Mouse (Mus musculus): ENCODE results near the gene Car8. TPM values are rescaled to one million over a fixed set of nuclear protein-coding genes. Genes with fewer than 3 reads are reported as not detected.

Gene Car8
- polyA plus RNA-seq, 1 experiment from 2014 or later: 12.3 TPM

DNA sequence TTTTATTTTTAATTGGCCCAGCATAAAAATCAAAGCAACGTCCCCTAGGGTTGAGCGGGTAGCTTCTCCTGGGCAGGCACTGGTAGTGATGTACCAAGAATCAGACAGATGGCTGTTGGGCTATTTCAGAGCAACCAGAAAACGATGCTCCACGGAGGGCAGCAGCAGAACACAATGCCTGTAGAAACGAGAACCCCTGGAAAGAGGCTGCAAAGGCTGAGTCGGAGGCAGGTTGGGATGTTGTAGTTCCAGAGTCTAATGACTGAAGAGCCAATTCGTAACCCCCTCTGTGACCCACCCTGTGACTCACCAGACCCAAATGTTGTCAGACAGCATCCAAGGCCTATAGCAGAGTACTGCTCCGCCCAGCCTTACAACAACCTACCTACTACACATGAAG is 19.9 kb downstream of the Car8 start:
- Histone ChIP-seq H3K9me3 (replicated peaks) (no peaks in the 10 kb centered on the region), H3K4me3 (replicated peaks) (no peak overlapping the region), H3K9ac (no peak overlapping the region), H3K27ac (no peak overlapping the region), H3K36me3 (no peaks in the 10 kb centered on the region), H3K4me2 (no peak overlapping the region), H3K4me1 (0 out of 2 replicates have a peak, but pooled peaks cover 3% of the 10 kb centered on the region), H3K27me3 (no peaks in the 10 kb centered on the region)
- ATAC-seq (replicated peaks; ENCODE audit: low FRiP score): no peak
- 89% methylated on average over 8 of the region's 8 CpGs for WGBS

DNA sequence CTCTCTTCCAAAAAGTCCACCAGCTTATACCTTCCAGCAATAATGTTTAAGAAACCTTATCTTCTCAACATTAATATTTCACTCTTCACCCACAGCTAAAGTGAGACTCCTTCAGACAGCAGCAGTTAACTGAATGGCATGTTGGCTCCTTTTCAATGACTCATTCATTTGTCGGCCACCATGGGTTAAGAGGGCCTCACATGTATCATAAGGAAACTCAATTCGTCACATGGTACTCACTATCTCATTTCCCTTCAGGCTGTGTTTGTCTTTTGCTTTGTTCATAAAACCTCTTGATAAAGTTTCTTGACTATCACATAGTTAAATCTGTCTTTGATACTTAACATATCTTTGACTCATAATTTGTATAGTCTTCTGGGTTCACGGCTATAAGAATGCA is 20.8 kb downstream of the Car8 start:
- H3K27ac ChIP-seq: no peak overlapping the region
- ATAC-seq (replicated peaks; ENCODE audit: low FRiP score): no peak
- H3K9me3 ChIP-seq (replicated peaks): no peaks in the 10 kb centered on the region
- no peaks in the 10 kb centered on the region for H3K36me3 ChIP-seq
- H3K4me1 ChIP-seq: 0 out of 2 replicates have a peak, but pooled peaks cover 3% of the 10 kb centered on the region
- no peaks in the 10 kb centered on the region for H3K27me3 ChIP-seq
- WGBS: 47% methylated on average over 3 of the region's 3 CpGs
- H3K4me2 ChIP-seq: no peak overlapping the region
- no peak overlapping the region for H3K4me3 ChIP-seq (replicated peaks)
- H3K9ac ChIP-seq: no peak overlapping the region

GRCm38 (mm10) chr4:8217272-8217671 is 21.6 kb downstream of the Car8 start:
- H3K36me3 ChIP-seq: no peaks in the 10 kb centered on the region
- no peak overlapping the region for H3K4me2 ChIP-seq
- no peak for ATAC-seq (replicated peaks; ENCODE audit: low FRiP score)
- no peaks in the 10 kb centered on the region for H3K27me3 ChIP-seq
- H3K27ac ChIP-seq: no peak overlapping the region
- H3K9ac ChIP-seq: no peak overlapping the region
- 65% methylated on average over 5 of the region's 5 CpGs for WGBS
- H3K9me3 ChIP-seq (replicated peaks): no peaks in the 10 kb centered on the region
- 0 out of 2 replicates have a peak, but pooled peaks cover 3% of the 10 kb centered on the region for H3K4me1 ChIP-seq
- H3K4me3 ChIP-seq (replicated peaks): no peak overlapping the region

DNA sequence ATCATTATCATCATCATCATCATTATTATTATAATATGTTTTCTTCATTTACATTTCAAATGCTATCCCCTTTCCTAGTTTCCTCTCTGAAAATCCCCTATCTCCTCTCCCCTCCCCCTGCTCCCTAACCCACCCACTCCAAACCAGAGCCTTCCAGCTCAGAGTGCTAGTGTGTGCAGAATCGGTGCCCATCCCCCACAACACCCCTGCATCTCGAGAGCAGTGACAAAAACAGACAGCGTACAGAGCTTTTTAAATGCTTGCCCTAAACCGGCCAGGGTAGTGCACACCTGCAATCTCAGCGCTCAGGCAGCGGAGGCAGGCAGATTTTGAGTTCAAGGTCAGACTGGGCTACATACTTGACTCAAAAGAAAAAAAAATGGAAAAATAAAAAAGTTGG is 22.3 kb downstream of the Car8 start:
- 39% methylated on average over 6 of the region's 6 CpGs for WGBS
- no peaks in the 10 kb centered on the region for H3K27me3 ChIP-seq
- no peak overlapping the region for H3K27ac ChIP-seq
- no peak overlapping the region for H3K4me3 ChIP-seq (replicated peaks)
- no peak; the same call in 1 of the 2 replicates for ATAC-seq (replicated peaks; ENCODE audit: low FRiP score)
- no peak overlapping the region for H3K9ac ChIP-seq
- H3K36me3 ChIP-seq: no peaks in the 10 kb centered on the region
- peaks cover 3% of the 10 kb centered on the region; the same call in 1 of the 2 replicates for H3K4me1 ChIP-seq
- H3K9me3 ChIP-seq (replicated peaks): no peaks in the 10 kb centered on the region
- no peak overlapping the region for H3K4me2 ChIP-seq

GRCm38 (mm10) chr4:8213661-8214060 is 25.2 kb downstream of the Car8 start:
- H3K4me1 ChIP-seq: peaks cover 12% of the 10 kb centered on the region; the same call in 1 of the 2 replicates
- no peak overlapping the region for H3K9ac ChIP-seq
- no peak overlapping the region for H3K4me2 ChIP-seq
- H3K9me3 ChIP-seq (replicated peaks): no peaks in the 10 kb centered on the region
- no peaks in the 10 kb centered on the region for H3K36me3 ChIP-seq
- no peaks in the 10 kb centered on the region for H3K27me3 ChIP-seq
- no peak overlapping the region for H3K4me3 ChIP-seq (replicated peaks)
- no peak overlapping the region for H3K27ac ChIP-seq
- no peak for ATAC-seq (replicated peaks; ENCODE audit: low FRiP score)
- WGBS: 82% methylated on average over 2 of the region's 2 CpGs

DNA sequence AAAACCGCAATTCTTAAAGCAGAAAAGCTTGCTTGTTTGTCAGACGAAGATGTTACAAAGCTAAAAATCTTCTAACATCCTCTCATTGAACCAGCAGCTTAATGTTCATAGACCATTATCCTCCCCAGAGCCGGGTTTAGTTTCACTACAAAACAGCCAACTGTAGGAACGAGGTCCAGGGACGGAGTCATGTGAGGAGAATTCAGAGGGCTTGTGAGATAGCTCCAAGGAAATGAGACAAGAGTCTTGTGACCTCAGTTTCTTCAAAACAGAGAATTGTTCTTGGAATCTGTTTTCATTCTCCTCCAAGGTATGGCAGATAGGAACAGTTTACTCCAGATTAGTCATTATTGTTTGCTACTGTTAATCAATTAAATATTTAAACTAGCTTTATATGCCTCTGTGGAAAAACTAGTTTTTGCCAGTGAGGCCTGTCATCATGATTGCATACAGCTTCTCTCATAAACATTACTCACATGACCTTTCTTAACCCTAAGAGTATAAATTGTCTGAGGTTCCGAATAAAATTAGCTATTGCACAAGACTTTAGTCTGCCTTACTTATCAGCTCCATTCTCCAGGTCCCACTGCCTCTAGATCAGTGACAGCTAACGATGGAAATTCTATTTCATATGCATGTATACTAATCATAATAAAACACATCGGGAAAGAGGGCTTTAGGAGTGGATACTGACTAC is 25.8 kb downstream of the Car8 start:
- 58% methylated on average over 8 of the region's 8 CpGs for WGBS
- H3K27ac ChIP-seq: no peak overlapping the region

GRCm38 (mm10) chr4:8210452-8210851 is 28.4 kb downstream of the Car8 start:
- 92% methylated on average over 2 of the region's 2 CpGs for WGBS
- no peak for ATAC-seq (replicated peaks; ENCODE audit: low FRiP score)

More for the DNA sequence above, 25.8 kb downstream of the Car8 start:
- Histone ChIP-seq H3K9ac (no peak overlapping the region), H3K9me3 (replicated peaks) (no peaks in the 10 kb centered on the region), H3K4me3 (replicated peaks) (no peak overlapping the region), H3K27me3 (no peaks in the 10 kb centered on the region), H3K4me1 (peaks cover 12% of the 10 kb centered on the region; the same call in 1 of the 2 replicates), H3K4me2 (no peak overlapping the region), H3K36me3 (no peaks in the 10 kb centered on the region)
- no peak for ATAC-seq (replicated peaks; ENCODE audit: low FRiP score)

GRCm38 (mm10) chr4:8207924-8208323 is 30.9 kb downstream of the Car8 start:
- Histone ChIP-seq H3K4me2 (no peak overlapping the region), H3K27ac (no peak overlapping the region), H3K4me1 (peaks cover 10% of the 10 kb centered on the region; the same call in 1 of the 2 replicates), H3K9ac (no peak overlapping the region), H3K36me3 (no peaks in the 10 kb centered on the region), H3K4me3 (replicated peaks) (no peak overlapping the region), H3K9me3 (replicated peaks) (no peaks in the 10 kb centered on the region), H3K27me3 (no peaks in the 10 kb centered on the region)
- WGBS: 83% methylated on average over 1 of the region's 1 CpGs
- ATAC-seq (replicated peaks; ENCODE audit: low FRiP score): no peak

More at GRCm38 (mm10) chr4:8210452-8210851, 28.4 kb downstream of the Car8 start:
- H3K4me2 ChIP-seq: no peak overlapping the region
- no peak overlapping the region for H3K27ac ChIP-seq
- no peaks in the 10 kb centered on the region for H3K36me3 ChIP-seq
- H3K27me3 ChIP-seq: no peaks in the 10 kb centered on the region
- no peak overlapping the region for H3K9ac ChIP-seq
- H3K9me3 ChIP-seq (replicated peaks): no peaks in the 10 kb centered on the region
- H3K4me3 ChIP-seq (replicated peaks): no peak overlapping the region
- peaks cover 10% of the 10 kb centered on the region; the same call in 1 of the 2 replicates for H3K4me1 ChIP-seq

GRCm38 (mm10) chr4:8206918-8207573 is 31.8 kb downstream of the Car8 start:
- 68% methylated on average over 6 of the region's 6 CpGs for WGBS
- no peaks in the 10 kb centered on the region for H3K9me3 ChIP-seq (replicated peaks)
- peak; percentile 64 for ATAC-seq (replicated peaks; ENCODE audit: low FRiP score)
- H3K27me3 ChIP-seq: no peaks in the 10 kb centered on the region
- H3K4me2 ChIP-seq: no peak overlapping the region
- no peak overlapping the region for H3K27ac ChIP-seq
- peaks cover 10% of the 10 kb centered on the region; the same call in 1 of the 2 replicates for H3K4me1 ChIP-seq
- no peak overlapping the region for H3K4me3 ChIP-seq (replicated peaks)
- H3K36me3 ChIP-seq: no peaks in the 10 kb centered on the region
- no peak overlapping the region for H3K9ac ChIP-seq

DNA sequence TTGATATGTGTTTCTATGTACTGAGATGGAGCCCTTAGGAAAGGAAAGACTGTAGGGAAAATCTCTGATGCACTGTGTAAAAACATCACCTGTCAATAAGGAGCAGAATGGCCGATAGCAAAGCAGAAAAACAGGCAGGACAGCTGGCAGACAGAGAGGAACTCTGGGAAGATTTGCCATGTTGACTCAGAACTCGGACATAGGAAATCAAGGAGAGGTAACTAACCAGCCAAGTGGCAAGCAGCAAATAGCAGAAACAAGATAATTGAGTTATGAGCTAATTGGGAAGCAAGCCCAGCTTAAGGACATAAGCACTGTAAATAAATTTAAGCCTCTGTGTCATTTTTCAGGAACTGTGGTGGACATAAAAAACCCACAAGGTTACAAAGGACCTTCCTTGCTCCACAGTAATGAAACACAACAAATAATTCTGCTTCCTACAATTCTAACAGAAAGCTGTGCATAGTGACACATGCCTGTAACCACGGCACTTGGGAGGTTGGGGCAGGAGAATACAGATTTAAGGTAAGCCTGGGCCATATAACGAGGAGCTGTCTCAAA is 33.7 kb downstream of the Car8 start:
- H3K9me3 ChIP-seq (replicated peaks): no peaks in the 10 kb centered on the region
- H3K36me3 ChIP-seq: no peaks in the 10 kb centered on the region
- H3K27ac ChIP-seq: no peak overlapping the region
- H3K27me3 ChIP-seq: no peaks in the 10 kb centered on the region
- no peak overlapping the region for H3K4me2 ChIP-seq
- no peak overlapping the region for H3K9ac ChIP-seq
- WGBS: 56% methylated on average over 4 of the region's 4 CpGs
- no peaks in the 10 kb centered on the region for H3K4me1 ChIP-seq
- H3K4me3 ChIP-seq (replicated peaks): no peak overlapping the region
- no peak for ATAC-seq (replicated peaks; ENCODE audit: low FRiP score)

- no peaks in the 10 kb centered on the region for H3K36me3 ChIP-seq
- H3K9me3 ChIP-seq (replicated peaks): no peaks in the 10 kb centered on the region
- H3K9ac ChIP-seq: no peak overlapping the region
- H3K4me1 ChIP-seq: no peaks in the 10 kb centered on the region
- H3K27me3 ChIP-seq: no peaks in the 10 kb centered on the region
- H3K4me2 ChIP-seq: no peak overlapping the region
- H3K27ac ChIP-seq: no peak overlapping the region
- H3K4me3 ChIP-seq (replicated peaks): no peak overlapping the region
- WGBS: 30% methylated on average over 1 of the region's 1 CpGs
- no peak for ATAC-seq (replicated peaks; ENCODE audit: low FRiP score)
These were observed 35.5 kb downstream of the Car8 start for GRCm38 (mm10) chr4:8203367-8203766.

DNA sequence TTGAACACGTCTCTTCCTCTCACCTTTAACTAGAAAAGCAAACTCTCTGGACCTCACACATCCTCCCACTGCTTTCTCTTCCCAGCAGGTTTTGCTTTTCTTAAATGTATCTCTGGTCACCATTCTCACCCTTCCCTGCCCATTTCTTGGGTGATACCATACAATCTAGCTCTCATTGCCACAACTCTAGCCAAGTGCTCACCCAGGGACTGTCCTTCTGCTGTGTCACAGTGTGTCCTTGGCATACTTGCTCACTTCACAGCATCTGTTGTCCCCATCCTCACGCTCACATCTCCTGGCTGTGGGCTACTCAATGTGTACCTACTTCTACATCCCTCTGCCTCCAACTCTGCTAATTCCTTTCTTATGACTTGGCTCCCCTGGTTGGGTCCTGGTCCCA is 37.2 kb downstream of the Car8 start:
- no peaks in the 10 kb centered on the region for H3K27me3 ChIP-seq
- 77% methylated on average over 2 of the region's 2 CpGs for WGBS
- no peak overlapping the region for H3K9ac ChIP-seq
- H3K9me3 ChIP-seq (replicated peaks): no peaks in the 10 kb centered on the region
- no peaks in the 10 kb centered on the region for H3K36me3 ChIP-seq
- ATAC-seq (replicated peaks; ENCODE audit: low FRiP score): no peak
- no peak overlapping the region for H3K27ac ChIP-seq
- no peak overlapping the region for H3K4me3 ChIP-seq (replicated peaks)
- H3K4me1 ChIP-seq: no peaks in the 10 kb centered on the region
- H3K4me2 ChIP-seq: no peak overlapping the region
